Mouse (Mus musculus) G1E-ER4 (cell line): ENCODE data around the gene Cd7. TPM values are rescaled to one million over a fixed set of nuclear protein-coding genes. Genes with fewer than 3 reads are reported as not detected.

ENCODE experiments used
- GATA1 ChIP-seq: IDR thresholded peaks from one replicate; pipeline ENCODE4 v1.8.0; 2012; ENCODE audit warnings: low read length, inconsistent platforms
- polyA plus RNA-seq: library from polyadenylated mRNA; stranded (reverse); fragments of >175 nt; gene quantifications from 2 replicates; pipeline ENCODE4 v1.2.3, GENCODE M21; 2012

The Cd7 gene
- not detected in 2 replicates for polyA plus RNA-seq

DNA sequence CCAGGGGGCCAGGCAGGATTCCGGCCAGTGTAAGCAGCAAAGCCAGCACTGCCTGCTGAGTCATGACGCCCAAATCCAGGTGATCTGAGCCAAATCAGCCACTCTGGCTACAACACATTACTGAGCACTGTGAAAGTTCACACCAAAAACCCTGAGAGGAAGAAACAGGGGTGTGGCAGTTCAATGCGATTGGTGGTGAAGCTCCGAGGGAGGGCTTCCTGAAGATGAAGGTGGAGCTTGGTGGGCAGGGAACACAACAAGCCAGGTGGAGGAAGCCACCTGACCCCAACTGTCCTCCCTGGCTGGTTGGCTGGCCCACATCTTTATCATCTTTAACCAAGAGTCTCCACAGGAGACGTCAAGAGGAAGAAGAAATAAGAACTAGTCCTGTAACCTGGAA, at the start of gene Cd7:
Gene Cd7 (minus strand): TSS at position 117 of the 400 bp plus-strand sequence.
- no peak for TF ChIP-seq GATA1

- TF ChIP-seq GATA1, result no peak
These were observed 49.8 kb upstream of the Cd7 start for GRCm38 (mm10) chr11:121088997-121089396.

DNA sequence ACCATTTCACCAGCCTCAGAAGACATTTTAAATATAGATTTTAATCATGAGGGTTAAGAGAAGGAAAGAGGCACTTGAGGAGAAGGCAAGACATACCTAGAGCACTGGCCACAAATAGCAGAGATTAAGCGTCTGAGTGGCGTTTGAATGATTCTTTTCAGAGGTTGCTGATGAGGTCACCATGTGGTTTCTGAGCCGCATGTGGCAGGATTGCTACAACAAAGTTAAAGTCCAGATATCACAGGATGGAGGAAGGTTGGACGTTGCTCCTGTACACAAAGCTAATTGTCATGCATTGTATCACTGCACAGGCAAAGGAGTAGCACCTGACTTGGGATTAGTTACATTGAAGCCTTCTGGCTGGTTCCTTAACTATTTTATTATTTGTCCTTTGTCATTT, 47.1 kb upstream of the Cd7 start:
- no peak for TF ChIP-seq GATA1

DNA sequence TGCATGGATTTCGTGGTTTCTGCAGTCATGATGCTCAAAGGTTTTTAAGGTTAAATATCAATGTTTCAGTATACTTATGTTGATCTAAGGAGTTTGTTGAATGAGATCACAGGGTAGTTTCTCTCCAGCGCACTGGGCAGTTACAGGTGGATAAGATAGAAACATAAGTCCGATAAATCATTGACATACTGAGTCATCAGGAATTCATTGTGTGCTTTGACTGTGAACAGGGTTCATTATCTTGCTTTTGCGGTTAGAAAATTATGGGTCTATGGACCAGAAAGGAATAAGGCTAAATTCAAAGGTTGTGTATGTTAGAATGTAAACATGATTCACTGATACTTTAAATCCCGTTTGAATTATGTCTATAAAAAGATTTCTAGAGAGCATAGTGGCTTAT, 46.0 kb upstream of the Cd7 start:
- TF ChIP-seq GATA1, result no peak

GRCm38 (mm10) chr11:121082857-121083500, 43.8 kb upstream of the Cd7 start:
- no peak for TF ChIP-seq GATA1

- no peak for TF ChIP-seq GATA1
These were observed 43.0 kb upstream of the Cd7 start for GRCm38 (mm10) chr11:121082250-121082649.

- no peak for TF ChIP-seq GATA1
These were observed 41.9 kb upstream of the Cd7 start, which contains the start of gene Sectm1a for GRCm38 (mm10) chr11:121081120-121081519. Gene Sectm1a (minus strand): TSS chr11:121081220.

DNA sequence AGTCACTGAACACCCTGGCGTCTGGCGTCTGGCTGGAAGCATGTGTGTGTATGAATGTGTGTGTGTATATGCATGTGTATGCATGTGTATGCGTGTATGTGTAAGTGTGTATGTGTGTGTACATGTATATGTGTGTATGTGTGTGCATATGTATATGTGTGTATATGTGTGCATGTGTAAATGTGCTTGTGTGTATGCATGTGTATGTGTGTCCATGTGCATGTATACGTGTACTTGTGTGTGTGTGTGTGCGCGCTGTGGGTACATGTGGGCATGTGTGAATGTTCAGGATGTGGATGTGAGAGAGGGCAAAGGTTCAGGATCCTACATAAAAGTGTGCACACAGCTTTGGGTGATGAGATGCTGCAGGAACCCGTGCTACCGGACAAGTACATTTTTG, 41.1 kb upstream of the Cd7 start:
- no peak for TF ChIP-seq GATA1

GRCm38 (mm10) chr11:121075655-121076054, 36.4 kb upstream of the Cd7 start:
- no peak for TF ChIP-seq GATA1

DNA sequence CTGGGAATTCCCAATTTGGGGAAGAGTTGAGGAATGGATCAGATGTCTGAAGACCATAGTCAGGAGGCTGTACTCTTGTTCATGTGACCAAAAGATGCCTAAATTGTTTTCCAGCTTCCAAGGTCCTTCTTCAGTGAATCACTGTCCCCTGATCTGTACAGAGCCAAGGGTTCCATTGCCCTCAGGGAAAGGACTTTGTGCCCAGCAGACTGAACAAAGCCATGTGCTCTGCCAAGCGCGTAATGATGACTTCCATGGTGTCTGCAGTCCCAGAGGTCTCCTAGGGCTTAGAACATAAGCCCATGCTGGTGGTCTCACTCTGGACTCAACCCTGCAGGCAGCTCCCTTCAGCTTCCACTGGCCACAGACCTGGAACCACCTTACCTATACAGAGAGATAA, 28.7 kb upstream of the Cd7 start:
- TF ChIP-seq GATA1, result no peak

- TF ChIP-seq GATA1, result no peak
These were observed 25.0 kb upstream of the Cd7 start for GRCm38 (mm10) chr11:121064197-121064596.

- no peak for TF ChIP-seq GATA1
These were observed 24.2 kb upstream of the Cd7 start, which contains the start of gene Sectm1b for GRCm38 (mm10) chr11:121063379-121063778. Gene Sectm1b (minus strand): TSS chr11:121063569.

DNA sequence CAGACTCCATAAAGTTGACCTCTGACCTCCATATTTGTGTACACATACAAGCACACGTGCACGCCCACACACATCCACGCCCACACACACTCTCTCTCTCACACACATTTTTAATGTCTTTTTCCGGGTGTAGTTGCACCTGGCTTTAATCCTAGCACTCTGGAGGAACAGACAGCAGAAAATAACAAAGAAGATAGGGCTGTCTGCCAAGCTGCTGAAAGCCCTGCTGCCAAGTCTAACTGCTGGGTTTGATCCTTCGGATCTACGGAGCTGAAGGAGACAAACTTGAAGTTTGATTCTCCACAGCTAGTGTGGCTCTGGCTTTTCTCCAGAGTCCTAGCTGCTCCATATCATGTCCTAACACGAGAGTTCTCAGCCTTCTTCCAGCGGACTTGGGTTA, 22.4 kb upstream of the Cd7 start:
- no peak for TF ChIP-seq GATA1

DNA sequence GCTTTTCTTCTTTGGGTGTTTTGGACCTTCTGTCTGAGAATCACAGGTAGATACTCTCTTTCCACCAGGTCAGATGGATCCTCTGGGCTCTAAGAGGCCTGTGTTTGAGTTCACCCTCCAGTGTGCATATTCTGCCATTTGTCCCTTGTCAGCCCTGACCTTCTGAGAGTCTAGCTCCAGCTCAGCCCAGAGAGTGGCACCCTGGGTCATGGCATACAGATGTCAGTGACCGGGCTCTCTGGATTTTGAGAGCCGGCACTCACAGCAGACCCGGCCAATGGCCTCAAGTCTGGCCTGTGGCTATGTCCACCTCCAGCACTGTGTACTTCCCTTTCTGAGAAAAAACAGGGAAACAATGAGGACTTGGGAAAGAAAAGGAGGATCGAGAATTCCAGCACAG, 20.3 kb upstream of the Cd7 start:
- TF ChIP-seq GATA1, result no peak

DNA sequence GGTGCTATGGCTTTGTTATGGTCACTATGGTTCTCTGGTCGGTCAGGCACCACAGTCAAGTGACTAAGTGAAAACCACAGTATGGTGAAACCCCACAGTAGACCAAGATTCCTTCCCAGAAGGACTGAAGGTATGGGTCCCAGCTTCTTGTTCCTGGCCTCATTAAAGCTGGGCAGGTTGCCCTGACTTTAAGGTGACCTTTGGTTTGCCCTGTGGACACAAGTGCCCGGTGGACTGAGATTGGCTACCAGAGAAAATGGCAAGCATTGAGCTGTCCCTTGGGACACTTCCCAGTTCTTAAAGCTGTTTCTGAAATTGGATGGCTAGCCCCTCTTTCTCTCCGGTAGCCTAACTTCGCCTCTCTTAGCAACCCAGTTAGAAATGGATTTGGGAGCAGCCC, 19.7 kb upstream of the Cd7 start:
- no peak for TF ChIP-seq GATA1

DNA sequence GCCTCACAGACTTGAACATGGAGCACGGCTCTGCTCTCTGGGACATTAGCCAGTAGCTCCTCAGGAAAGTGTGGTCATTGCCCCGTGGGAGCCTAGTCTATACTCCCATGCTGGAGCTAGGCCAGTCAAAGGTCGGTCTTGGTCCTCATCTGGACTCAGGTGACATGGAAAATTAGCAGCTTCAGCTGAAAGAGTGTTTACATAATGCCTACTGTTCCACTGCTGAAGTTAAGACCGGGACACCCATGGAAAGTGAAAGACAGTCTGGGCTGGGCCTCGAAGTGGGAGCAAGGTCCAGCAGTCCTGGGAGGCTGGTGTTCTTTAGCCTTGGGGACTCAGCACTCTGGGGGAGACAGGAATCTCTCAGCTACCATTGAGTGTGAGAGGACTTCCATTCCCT, 18.9 kb upstream of the Cd7 start:
- no peak for TF ChIP-seq GATA1

- no peak for TF ChIP-seq GATA1
These were observed 17.5 kb upstream of the Cd7 start for GRCm38 (mm10) chr11:121056536-121057236.
